ENCODE assay signal across 16 mouse cellular contexts in genomic region chr3:25606597-25606996, GRCm38 (mm10).
"Had no signal": no experiment of that assay in that cellular context is flagged by ENCODE, and none has a peak within 500 bp of the region (broad histone marks: within the 10 kb centered on the region; RNA-seq: fewer than 3 reads in every experiment).

No protein-coding gene starts in this region.

- H3K4me3 ChIP-seq: limb, embryonic 15.5 days; liver, embryonic 12.5 days; myocyte; neural tube, embryonic 12.5 days had no signal

- H3K9me3 ChIP-seq: limb, embryonic 15.5 days; liver, embryonic 12.5 days; neural tube, embryonic 12.5 days had no signal

- H3K4me1 ChIP-seq: limb, embryonic 15.5 days; liver, embryonic 12.5 days; neural tube, embryonic 12.5 days had no signal

- H3K4me2 ChIP-seq: limb, embryonic 15.5 days; liver, embryonic 12.5 days; lung, embryonic 14.5 days; neural tube, embryonic 12.5 days had no signal

- H3K9ac ChIP-seq: limb, embryonic 15.5 days; liver, embryonic 12.5 days; lung, embryonic 14.5 days; neural tube, embryonic 12.5 days had no signal

- H3K36me3 ChIP-seq: limb, embryonic 15.5 days; liver, embryonic 12.5 days; neural tube, embryonic 12.5 days had no signal

- DNase-seq: kidney, adult 8-10 months; kidney, postnatal 36 days; layer of hippocampus, adult 9-11 months; layer of hippocampus, postnatal 36 days; lung, embryonic 14.5 days; lung, postnatal 10 days; lung, postnatal 4 days; right cerebral cortex, adult 18-20 months; right cerebral cortex, postnatal 25 days; thymus, postnatal 36 days had no signal

- H3K27me3 ChIP-seq: limb, embryonic 15.5 days; liver, embryonic 12.5 days; neural tube, embryonic 12.5 days had no signal

- H3K27ac ChIP-seq: kidney, postnatal 0 days; limb, embryonic 15.5 days; liver, embryonic 12.5 days; neural tube, embryonic 12.5 days had no signal

- ATAC-seq: intestine, embryonic 16.5 days; liver, embryonic 12.5 days had no signal
